Mouse (Mus musculus) G1E (cell line): ENCODE data around the gene Tspan9. TPM values are rescaled to one million over a fixed set of nuclear protein-coding genes. Genes with fewer than 3 reads are reported as not detected.

Experiments used
- ATAC-seq: 2 replicates; pipeline ENCODE4 v1.8.0; 2016; ENCODE audit warnings: mild to moderate bottlenecking; ENCODE audit not compliant: insufficient number of reproducible peaks, poor library complexity, low FRiP score, severe bottlenecking; ENCODE audit errors: extremely low read depth
- DNase-seq: peaks from one replicate; pipeline ENCODE4 v3.0.0; 2012; ENCODE audit warnings: low spot score
- H3K27me3 ChIP-seq: 2 replicates; pipeline ENCODE4 v1.6.1; 2012; ENCODE audit warnings: mild to moderate bottlenecking, low read length, inconsistent platforms; ENCODE audit not compliant: insufficient read depth
- H3K36me3 ChIP-seq: replicated peaks from 2 replicates; pipeline ENCODE3; 2012; ENCODE audit warnings: mild to moderate bottlenecking, inconsistent platforms
- H3K4me1 ChIP-seq: 2 replicates; pipeline ENCODE4 v1.6.1; 2012; ENCODE audit warnings: low read depth, low read length, inconsistent platforms, mixed read lengths; ENCODE audit not compliant: insufficient read depth
- H3K4me3 ChIP-seq: 2 replicates; pipeline ENCODE4 v1.5.1; 2012; ENCODE audit warnings: low read depth, mild to moderate bottlenecking, inconsistent platforms, low read length, moderate library complexity, mixed read lengths
- H3K9me3 ChIP-seq: replicated peaks from 2 replicates; pipeline ENCODE4 v1.6.1; 2012; ENCODE audit warnings: inconsistent platforms
- CTCF ChIP-seq: IDR thresholded peaks from 2 replicates; pipeline ENCODE4 v1.5.1; 2012; ENCODE audit warnings: low read depth, low read length, inconsistent platforms, mixed read lengths
- GATA1 ChIP-seq: IDR thresholded peaks from 2 replicates; pipeline ENCODE4 v1.6.1; 2012; ENCODE audit warnings: borderline replicate concordance, low read length, inconsistent platforms, mixed read lengths
- GATA2 ChIP-seq: IDR thresholded peaks from 2 replicates; pipeline ENCODE4 v1.6.1; 2012; ENCODE audit warnings: low read depth, low read length, inconsistent platforms, borderline replicate concordance
- POLR2AphosphoS5 ChIP-seq: IDR thresholded peaks from 2 replicates; pipeline ENCODE4 v1.6.1; 2012; ENCODE audit warnings: low read depth, low read length, inconsistent platforms; ENCODE audit not compliant: insufficient replicate concordance
- TAL1 ChIP-seq: conservative IDR thresholded peaks from 2 replicates; pipeline ENCODE4 v1.6.1; 2012; ENCODE audit warnings: low read depth, low read length, inconsistent platforms, mixed read lengths
- polyA plus RNA-seq: library from polyadenylated mRNA; stranded (reverse); fragments of >175 nt; gene quantifications from 2 replicates; pipeline ENCODE4 v1.2.3, GENCODE M21; 2012
- total RNA-seq, 2 experiments: library from RNA; stranded (forward) in 1 of 2; stranded (reverse) in 1 of 2; fragments of 200-1000 nt in 1 of 2; fragments of >200 nt in 1 of 2; fragmentation: Nextera tagmentation in 1 of 2; gene quantifications; 2 replicates each; pipeline ENCODE4 v1.2.3; 2014 to 2017

The Tspan9 gene
- total and polyA plus RNA-seq, 3 experiments, result 0.16 TPM; not detected in 2

GRCm38 (mm10) chr6:128092621-128093020 is 50.8 kb downstream of the Tspan9 start:
- H3K4me3 ChIP-seq, result no peak overlapping the region
- no peaks in the 10 kb centered on the region for H3K4me1 ChIP-seq
- ATAC-seq (no peak), DNase-seq (no peak)
- peaks cover 97% of the 10 kb centered on the region for H3K9me3 ChIP-seq
- no peaks in the 10 kb centered on the region for H3K36me3 ChIP-seq
- TF ChIP-seq POLR2AphosphoS5 (no peak), TAL1 (no peak), GATA1 (no peak), GATA2 (no peak), CTCF (no peak)
- no peaks in the 10 kb centered on the region for H3K27me3 ChIP-seq

GRCm38 (mm10) chr6:128091833-128092166 is 51.6 kb downstream of the Tspan9 start:
- Histone ChIP-seq H3K27me3 (no peaks in the 10 kb centered on the region), H3K9me3 (peaks cover 98% of the 10 kb centered on the region), H3K4me3 (no peak overlapping the region), H3K4me1 (no peaks in the 10 kb centered on the region), H3K36me3 (no peaks in the 10 kb centered on the region)
- TF ChIP-seq GATA2 (no peak), POLR2AphosphoS5 (no peak), CTCF (no peak), TAL1 (no peak), GATA1 (no peak)
- no peak for DNase-seq
- no peak for ATAC-seq

- Histone ChIP-seq H3K4me3 (no peak overlapping the region), H3K36me3 (no peaks in the 10 kb centered on the region), H3K9me3 (peaks cover 98% of the 10 kb centered on the region), H3K4me1 (no peaks in the 10 kb centered on the region), H3K27me3 (no peaks in the 10 kb centered on the region)
- ATAC-seq (no peak), DNase-seq (no peak)
- TF ChIP-seq TAL1 (no peak), GATA2 (no peak), CTCF (no peak), GATA1 (no peak), POLR2AphosphoS5 (no peak)
Observed at GRCm38 (mm10) chr6:128090985-128091832, 52.2 kb downstream of the Tspan9 start.

- no peaks in the 10 kb centered on the region for H3K4me1 ChIP-seq
- DNase-seq (no peak), ATAC-seq (no peak)
- no peak overlapping the region for H3K4me3 ChIP-seq
- TF ChIP-seq POLR2AphosphoS5 (no peak), GATA2 (no peak), CTCF (no peak), TAL1 (no peak), GATA1 (no peak)
- H3K9me3 ChIP-seq, result peaks cover 95% of the 10 kb centered on the region
- H3K36me3 ChIP-seq, result no peaks in the 10 kb centered on the region
- H3K27me3 ChIP-seq, result no peaks in the 10 kb centered on the region
Observed at GRCm38 (mm10) chr6:128089770-128090702, 53.4 kb downstream of the Tspan9 start.

GRCm38 (mm10) chr6:128088746-128089523 is 54.5 kb downstream of the Tspan9 start:
- Histone ChIP-seq H3K9me3 (peaks cover 93% of the 10 kb centered on the region), H3K4me1 (no peaks in the 10 kb centered on the region), H3K36me3 (no peaks in the 10 kb centered on the region), H3K4me3 (no peak overlapping the region), H3K27me3 (no peaks in the 10 kb centered on the region)
- TF ChIP-seq POLR2AphosphoS5 (no peak), CTCF (no peak), GATA1 (no peak), GATA2 (no peak), TAL1 (no peak)
- DNase-seq, result no peak
- no peak for ATAC-seq
